Mouse (Mus musculus) kidney, adult 11 months (tissue): Measurements from ENCODE around the gene Cd59a.

ENCODE experiments used
- DNase-seq: peaks from one replicate; pipeline ENCODE4 v3.0.0; 2022

The Cd59a gene

DNA sequence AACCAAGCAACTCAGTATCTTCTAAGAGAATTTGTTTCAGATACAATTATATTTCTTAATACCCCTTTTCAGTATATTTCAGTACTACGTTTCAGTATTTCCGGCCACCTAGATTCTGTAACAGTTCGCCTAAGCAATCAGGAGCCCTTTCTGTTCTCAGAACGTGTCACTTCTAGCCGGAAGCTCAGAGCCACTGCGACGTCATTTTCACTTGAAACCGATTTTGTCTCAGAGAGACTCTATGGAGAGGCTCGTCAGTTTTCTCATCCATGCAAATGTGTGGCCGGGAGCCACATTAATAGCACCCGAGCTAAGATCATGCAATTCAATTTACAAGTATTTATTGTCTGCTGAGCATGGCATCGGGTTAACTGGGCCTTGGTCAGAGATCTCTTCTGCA, 48.4 kb downstream of the Cd59a start:
- no peak for DNase-seq

DNA sequence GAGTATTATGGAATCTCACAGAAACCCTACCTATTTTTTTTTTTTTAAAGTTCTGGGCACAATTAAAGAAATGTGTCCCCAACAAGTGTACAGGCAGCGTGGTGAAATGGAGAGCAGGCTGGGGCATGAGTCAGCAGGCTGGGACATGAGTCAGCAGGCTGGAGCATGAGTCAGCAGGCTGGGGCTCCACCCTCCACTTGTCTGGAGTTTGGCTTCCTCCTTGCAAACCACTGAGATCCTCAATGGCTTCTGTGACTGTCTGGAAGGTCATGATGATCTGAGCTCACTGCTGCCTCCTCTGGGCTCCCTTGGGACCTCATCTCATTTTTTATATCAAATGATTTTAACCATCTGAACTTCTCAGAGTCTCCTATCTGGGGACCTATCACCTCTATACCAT, 50.4 kb downstream of the Cd59a start:
- no peak for DNase-seq

DNA sequence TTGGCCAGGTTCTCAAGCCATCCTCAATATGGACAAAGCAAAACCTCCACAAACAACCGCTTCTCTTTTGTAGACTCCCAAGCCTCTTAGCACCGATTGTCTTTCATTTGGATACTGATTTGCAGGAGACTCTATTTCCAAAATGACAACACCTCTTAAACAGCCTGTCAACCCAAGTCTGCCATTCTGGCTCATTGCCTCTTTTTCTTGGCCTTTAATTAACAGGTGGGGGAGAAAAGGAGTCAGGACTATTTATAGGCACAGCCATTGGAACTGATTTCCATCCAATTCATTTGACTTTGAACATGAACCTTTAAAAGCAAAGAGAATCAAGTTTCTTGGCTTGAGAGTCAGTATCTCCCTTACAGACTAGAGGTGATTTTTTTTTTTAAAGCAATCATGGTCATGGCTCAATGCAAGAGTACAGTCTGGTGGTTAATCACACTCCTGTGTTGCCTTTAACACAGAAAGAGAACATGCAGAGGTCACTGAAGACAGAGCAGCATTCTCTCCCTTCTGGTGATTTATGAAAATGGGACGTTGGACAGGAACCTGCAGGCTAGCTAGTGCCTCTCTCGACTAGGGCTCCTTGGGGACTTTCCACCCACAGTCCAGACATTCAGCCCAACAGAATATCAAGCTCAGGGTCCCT, 52.4 kb downstream of the Cd59a start:
- DNase-seq: no peak

DNA sequence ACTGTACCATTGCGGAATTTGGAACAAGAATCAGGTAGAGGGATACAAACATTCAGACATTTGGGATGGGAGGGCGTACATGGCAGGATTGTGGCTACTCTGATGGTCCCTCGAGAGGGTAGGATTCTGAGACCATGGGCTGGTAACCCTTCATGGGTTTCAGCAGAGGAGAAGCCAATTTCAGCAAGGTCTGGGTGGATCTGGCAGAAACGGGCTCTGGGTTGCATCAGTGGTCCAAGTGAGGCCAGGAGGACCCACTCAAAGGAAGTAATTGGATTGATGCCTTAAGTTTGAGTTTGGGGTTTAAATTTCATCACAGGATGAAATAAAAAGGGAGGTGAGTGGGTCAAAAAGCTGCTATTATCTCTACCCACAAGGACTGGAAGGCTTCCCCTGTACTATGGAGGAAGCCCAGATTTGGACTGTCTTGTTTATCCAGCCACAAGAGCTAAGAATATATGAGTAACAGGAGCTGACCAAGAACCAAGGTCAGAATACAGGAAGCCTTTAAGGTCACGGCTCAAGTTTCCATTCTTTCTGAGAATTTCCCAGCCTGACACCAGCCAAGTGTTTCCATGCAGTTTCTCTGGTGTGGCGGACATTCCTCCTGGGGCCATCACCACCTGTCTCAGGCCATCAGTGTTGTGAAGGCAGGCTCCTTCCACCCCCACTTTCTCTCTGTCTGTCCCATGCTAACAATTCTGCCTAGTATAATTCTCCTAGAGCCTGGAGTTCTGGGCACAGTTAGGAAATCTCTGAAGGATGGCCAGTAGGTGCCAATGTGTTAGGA, 55.2 kb downstream of the Cd59a start:
- DNase-seq: no peak

DNA sequence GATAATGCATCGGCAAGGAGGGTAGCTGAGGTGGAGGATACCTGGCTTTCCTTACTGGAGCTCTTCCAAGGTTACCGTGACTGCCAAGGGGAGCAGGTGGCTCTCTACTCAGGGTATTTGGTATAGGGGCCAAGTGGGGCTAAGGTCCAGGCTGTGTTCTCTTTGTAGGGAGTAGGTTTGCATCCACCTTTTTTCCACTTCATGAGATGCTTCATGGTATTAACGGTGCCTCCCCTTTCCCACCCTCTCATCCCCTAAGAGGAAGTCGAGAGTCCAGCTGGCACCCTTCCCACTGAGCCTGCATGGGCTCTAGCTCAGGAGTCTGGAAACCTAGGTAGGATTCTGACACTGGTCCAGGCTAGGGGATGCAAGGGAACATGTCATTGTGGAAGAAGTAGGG, 57.7 kb downstream of the Cd59a start:
- DNase-seq: no peak

DNA sequence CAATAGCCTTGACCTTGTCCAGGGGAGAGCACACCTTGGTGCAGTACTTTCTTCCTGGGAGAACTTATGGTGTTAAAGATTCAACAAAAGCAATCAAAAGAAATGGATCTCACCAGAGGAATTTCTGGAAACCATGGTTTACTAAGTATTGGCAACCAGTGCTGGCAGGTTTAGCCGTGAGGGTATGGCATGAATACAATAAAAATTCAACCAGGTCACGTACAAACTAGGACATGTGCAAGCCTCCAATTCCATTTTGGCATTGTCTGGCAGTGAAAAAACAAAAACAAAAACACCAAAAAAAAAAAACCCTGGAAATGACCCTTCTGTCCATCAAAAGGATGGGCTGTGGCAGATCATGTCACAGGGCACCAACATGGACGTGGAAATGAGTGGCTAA, 58.3 kb downstream of the Cd59a start:
- no peak for DNase-seq

DNA sequence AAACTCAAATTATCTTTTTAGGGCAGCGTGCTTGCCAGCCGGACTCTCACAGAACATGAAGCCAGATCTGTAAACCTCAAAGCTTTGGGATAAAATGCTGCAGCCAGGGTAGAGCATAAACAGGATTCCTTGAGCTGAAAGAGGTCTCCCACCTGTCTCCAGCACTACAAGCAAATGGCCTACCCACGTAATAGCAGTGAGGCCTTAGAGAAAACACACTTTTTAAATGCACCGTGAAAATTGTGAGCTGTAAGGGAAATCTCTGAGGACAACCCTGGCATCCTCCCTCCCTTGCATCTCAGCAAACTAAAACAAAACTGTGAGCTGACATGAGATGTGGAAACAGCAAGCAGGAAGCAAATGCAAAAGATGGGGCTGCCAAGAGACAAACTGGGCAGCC, 62.2 kb downstream of the Cd59a start:
- DNase-seq: no peak

DNA sequence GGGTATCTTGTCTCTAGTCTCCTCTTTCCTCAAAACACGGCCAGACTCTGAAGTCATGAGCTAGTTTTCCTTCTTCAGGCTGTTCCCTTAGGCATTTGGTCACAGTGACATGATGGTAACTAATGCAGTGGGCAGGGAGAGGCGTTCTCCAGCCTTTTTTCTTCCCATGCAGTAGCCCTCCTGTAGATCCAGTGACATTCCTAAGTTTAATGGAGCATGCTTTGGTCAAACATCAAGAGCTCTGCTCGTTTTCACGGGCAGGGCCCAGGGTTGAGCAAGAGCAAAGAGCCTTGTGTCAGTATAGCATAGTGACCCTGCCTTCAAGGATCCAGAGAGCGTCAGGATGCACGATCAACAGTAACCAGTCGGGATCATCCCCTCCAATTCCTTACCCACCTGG, 67.8 kb downstream of the Cd59a start:
- peak; percentile 33 for DNase-seq

DNA sequence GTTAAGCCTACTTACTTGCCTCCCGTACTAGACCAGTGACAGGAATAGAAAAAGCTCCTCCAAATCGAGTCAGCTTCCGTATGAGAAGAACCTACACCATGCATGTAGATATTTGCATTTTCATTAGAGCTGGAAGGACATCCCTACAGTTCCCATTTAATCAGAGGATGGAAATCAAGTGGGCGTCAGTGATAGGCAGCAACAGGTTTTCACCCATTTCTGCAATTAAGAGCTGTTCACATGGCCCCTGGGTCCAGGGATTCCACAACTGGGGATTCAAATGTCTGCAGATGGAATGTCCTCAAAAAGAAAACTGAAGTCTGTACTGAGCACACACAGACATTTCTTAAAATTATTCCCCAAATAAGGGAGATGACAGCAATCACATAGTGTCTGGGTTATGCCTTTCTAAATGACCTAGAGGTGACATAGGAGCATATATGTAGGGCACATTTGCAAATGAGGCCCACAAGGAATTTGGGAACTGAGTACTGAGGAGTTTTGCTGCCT, 68.4 kb downstream of the Cd59a start:
- DNase-seq: no peak
